Mouse (Mus musculus): ENCODE measurements around the gene Pik3ap1.

Gene Pik3ap1

DNA sequence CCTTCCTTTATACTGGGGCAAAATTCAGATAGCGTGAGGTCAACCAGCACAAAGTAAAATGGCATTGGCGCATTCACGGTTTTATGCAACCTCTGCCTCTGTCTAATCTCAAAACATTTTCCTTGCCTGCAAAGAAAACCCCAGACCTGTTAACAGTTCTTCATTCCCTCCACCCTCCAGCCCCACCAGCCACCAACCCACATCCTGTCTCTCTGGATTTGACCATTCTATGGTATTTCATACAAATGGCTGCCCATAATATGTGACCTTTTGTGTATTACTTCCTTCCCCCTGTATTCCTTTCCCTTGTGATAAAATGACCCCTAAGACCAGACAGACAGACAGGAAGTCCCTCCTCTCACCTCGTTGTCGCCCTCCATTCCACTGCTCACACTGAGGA lies 102.2 kb downstream of the Pik3ap1 start:
- no peak for DNase-seq (ENCODE audit: low read depth in 2 of 2, low spot score in 2 of 2)

DNA sequence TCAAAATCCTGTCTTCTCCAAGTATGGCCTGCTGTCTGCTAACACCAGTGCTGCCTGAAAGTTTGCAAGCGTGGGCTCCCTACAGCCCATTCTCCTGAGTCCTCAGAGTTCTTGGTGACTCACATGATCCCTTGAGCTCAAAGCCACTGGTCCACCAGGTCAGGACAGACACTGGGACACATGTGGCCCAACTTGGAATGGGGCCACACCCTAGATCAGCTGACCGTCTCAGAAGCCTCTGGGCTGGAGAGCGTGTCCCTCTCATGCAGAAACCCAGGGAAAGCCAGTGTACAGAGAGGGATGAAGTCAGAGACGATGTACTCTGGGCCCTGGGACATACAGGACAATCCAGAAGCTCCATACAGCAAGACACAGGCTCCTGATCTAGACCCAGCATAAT lies 102.7 kb downstream of the Pik3ap1 start:
- DNase-seq (ENCODE audit: low read depth in 2 of 2, low spot score in 2 of 2), result no peak

DNA sequence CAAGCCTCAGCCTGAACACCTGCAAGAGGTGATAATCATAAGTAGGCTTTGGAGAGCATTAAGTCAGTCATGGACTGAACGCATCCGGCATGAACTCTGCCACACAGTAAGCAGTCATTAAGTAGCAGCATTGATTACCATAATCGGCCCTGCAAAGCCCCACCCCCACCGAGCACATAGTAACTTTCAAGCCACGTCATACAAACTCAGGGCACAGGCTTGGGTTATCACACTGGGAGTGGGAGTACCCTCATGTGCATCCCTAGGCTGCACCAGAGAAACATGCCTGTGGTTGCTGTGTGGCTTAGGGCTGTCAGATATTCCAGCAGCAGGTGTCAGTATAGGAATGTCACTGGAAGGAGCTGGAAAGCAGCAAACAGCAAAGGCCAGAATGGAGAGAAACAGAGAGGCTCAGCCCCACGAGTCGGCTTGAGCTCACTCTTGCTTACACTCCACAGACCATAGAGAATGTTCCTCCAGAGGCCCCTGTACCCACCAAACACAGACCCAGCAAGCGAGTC lies 105.1 kb downstream of the Pik3ap1 start:
- no peak for DNase-seq (ENCODE audit: low read depth in 2 of 2, low spot score in 2 of 2)

DNA sequence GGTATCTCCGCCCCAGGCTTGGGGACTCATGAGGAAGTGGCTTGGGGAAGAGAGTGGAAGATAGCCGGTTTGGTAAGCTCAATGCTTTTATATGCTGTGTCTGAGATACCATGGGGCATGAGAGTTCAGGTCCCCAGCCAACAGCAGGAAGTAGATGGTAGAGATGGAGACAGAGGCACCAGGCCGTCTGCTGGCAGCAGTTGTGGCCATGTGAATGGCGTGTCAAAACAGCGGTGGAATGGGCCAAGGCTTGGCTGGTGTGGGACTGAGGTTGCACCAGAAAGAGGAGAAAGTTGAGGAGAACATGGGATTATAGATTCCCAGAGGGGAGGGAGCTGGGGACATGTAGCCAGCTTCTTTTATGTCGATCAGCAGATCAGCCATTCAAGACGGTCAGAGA lies 106.3 kb downstream of the Pik3ap1 start:
- DNase-seq (ENCODE audit: low read depth in 2 of 2, low spot score in 2 of 2), result no peak

DNA sequence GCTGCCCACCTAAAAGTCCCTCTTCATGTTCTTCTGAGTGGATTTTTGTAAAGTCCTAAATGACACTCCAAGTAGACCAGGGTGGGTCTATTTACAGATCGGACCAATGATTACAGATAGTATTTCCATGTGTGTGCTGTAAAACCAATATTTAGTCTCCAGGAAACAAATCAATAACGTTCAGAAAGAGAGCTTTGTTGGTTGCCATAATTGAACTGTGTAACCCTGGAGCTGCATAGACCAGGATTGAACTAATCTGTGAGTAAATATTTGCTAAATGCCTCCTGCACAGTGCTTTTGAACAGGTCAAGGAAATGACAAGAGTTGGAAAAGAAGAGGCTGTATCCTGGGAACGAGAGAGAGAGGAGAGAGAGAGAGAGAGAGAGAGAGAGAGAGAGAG lies 109.3 kb downstream of the Pik3ap1 start:
- DNase-seq (ENCODE audit: low read depth in 2 of 2, low spot score in 2 of 2), result no peak

DNA sequence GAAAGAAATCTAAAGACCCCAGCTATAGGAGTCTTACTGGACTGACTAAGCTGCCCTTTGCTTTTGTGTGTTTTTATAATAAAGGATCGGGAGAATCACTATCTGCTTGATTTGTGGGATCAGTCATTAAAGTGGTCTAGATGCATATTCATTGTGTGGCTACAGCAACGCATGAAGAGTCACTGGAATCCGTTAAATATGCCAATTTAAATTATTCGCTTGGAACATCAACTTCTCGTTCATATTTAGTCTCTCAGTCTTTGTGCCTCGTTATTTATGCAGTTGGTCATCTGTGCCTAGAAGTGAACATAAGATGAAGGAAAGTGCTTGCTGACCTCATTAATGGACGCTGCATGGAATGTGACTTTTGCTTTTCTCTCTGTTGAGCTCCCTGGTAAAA lies 114.0 kb downstream of the Pik3ap1 start:
- DNase-seq (ENCODE audit: low read depth in 2 of 2, low spot score in 2 of 2), result no peak

DNA sequence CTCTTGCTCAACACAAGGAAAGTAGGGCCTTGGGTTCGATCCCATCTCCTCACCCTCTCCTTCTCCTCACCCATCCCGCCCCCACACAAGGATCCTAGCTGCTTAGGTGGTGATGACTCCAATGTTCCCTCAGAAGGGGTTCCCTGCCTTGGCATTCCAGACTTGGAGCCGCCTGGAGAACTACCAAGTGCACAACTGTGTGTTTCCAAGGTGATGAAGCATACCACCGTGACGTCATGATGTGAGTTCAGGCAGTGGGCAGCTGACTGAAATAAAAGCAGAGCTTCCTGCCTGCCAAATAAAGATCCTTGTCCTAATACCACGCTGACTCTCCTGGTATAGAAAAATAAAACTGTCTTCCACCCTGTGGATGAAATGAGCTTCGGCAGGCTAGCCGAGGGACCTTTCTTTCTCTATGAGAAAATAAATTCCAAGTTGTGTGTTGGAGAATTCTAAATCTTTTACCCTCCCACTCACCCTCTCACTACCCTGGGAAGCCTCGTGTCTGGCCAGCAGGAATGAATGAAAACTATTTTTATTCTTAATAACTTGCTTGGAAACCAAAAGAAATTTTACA lies 114.7 kb downstream of the Pik3ap1 start:
- no peak for DNase-seq (ENCODE audit: low read depth in 2 of 2, low spot score in 2 of 2)

DNA sequence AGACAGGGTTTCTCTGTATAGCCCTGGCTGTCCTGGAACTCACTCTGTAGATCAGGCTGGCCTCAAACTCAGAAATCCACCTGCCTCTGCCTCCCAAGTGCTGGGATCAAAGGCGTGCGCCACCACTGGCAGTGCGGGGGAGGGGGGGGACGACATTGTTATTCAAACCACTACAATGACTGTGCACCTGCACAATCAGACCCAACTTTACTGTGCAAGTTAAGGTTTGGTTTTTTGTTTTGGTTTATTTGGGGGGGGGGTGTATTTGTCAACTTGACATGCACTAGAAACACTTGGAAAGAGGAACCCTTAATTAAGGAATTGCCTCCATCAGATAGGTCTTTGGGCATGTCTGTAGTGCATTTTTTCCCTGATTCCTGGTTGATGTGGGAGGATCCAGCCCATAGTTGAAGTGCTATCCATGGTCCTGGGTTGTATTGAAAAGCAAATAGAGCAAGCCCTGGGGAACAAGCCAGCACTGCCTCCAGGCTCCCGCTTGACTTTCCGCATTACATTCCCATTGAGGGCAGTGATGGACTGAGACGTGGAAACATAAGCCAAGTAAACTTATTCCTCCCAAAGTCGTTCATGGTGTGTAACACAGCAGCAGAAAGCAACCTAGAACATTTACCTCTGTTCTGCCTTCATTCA lies 118.5 kb downstream of the Pik3ap1 start:
- no peak for DNase-seq (ENCODE audit: low read depth in 2 of 2, low spot score in 2 of 2)

DNA sequence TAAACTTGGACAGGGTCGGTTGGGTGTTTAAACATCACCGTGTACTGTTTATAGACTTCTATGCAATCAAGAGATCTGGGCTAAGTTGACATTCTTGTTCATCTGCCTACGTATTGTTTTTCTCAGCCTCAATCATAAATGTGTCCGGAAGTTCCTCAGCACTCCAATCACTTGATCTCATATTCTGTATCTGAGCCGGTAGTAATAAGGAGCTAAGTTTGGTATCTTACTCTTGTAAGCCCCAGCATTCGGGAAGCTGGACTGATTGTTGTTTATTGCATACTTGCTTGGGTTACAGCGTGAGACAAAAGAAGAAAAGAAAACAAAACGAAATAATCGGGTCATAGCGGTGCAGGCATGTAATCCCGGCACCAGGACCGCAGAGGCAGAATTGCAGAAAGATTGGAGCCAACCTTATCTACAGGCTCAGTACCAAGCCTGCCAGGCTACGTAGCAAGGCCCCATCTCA lies 120.5 kb downstream of the Pik3ap1 start:
- DNase-seq (ENCODE audit: low read depth in 2 of 2, low spot score in 2 of 2), result peak in 1 of 2 experiments; percentile 21

DNA sequence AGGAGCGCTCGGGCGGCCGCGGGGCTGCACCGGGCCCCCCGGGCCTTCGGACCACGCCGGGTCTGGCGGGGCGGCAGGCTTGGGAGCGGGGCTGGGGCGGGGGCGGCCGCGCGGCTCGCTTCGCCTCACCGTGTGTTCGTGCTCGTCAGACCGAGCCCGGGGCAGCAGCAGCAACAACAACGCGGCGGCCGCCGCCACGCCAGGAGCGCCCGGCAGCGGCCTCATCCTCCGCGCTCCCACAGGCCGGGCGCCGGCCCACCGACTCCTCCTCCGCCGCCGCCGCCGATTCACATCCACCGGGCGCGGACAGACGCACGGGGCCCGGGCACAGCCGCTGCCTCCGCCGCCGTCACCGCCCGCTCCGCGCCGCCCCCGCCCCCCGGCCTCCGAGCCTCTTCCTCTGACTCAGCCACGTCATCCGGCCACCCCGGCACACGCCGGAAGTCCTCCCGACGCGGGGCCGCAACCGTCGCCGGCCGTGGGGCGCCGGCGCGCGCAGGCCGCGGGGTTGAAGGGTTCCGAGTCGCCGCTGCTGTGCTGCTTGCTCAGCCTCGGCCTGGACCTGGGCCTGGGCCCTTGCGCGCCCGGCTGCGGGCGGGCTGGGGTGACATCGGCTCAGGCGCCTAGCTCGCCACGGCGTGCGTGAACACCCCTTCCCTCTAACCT lies 121.1 kb downstream of the Pik3ap1 start, which contains the start of gene Tm9sf3:
TSS of gene Tm9sf3 (minus strand) at position 368 of the 666 bp plus-strand sequence.
- peak; percentile 79 to 81 for DNase-seq (ENCODE audit: low read depth in 2 of 2, low spot score in 2 of 2)

DNA sequence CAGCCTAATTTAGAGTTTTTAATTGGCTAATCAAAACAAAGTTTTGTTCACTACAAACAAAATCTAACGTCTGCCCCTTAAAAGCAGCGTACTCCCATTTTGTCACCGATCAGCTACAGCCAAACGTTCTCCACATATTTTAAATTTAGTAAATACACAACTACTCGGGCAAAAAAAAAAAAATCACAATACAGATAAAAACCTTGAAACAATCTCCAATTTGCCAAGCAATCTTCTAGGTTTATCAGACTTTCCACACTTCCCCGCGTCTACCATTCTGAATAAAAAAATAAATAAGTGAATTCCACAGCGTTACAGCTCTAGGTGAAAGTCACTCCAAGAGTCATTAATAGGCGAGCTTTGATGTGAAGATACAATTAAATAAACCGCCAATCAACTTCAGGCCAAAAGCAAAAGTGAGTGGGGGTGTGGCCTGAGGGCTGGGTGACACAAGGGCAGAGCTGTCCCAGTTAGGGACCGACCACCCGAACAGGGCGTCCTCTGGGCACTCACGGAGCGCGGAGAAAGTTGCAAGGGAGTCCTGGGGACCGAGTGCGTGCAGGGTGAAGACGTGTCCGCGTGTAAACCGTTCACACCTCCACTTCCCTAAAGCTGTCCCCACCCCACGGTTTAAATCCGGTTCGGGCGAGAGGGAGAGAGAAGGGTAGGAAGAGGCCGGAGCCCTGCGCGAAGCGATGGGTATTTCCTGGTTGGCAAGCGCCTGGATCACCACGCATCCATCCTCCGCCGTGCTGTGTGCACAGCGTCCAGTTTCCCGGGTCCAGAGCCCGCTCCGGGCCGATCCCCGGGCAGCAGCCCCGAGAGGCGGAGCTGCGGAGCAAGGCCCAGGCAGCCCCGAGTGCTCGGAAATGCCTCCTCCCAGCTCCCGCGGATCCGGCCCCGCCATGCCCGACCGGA lies 121.9 kb downstream of the Pik3ap1 start:
- peak; percentile 47 to 50 for DNase-seq (ENCODE audit: low read depth in 2 of 2, low spot score in 2 of 2)

DNA sequence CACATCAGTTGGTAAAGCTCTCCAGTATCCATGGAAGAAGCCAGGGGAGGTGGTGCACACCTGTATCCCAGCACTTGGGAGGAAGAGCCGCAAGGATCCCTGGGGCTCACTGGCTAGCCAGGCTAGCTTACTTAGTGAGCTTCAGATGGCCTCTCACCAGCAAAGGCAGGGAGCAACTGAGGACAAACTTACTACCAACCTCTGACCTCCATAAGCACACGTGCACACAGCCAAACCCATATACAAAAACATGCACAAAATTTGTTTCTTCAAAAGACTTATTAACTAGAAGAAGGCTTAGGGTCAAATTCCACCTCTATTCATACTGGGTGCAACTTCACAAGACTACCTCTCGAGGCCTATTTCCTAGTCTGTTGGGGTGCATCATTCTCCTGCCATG lies 124.2 kb downstream of the Pik3ap1 start:
- no peak for DNase-seq (ENCODE audit: low read depth in 2 of 2, low spot score in 2 of 2)

DNA sequence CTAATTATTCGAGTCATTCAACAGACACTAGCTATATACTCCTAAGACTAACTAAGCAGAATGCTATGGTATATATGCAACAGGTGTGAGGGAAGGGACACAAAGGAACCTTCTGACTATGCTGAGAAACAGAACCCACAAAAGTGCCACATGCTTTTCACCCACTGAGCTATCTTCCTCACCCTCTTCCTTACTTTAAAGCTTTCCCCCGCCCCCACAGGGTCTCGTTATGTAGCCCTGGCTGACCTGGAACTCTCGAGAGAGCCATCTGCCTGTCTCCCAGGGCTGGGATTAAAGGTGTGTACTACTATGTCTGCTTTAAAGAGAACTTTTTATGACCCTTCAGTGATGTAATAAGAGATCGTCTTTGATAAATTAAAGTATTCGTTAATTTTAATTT lies 125.6 kb downstream of the Pik3ap1 start:
- DNase-seq (ENCODE audit: low read depth in 2 of 2, low spot score in 2 of 2), result no peak

DNA sequence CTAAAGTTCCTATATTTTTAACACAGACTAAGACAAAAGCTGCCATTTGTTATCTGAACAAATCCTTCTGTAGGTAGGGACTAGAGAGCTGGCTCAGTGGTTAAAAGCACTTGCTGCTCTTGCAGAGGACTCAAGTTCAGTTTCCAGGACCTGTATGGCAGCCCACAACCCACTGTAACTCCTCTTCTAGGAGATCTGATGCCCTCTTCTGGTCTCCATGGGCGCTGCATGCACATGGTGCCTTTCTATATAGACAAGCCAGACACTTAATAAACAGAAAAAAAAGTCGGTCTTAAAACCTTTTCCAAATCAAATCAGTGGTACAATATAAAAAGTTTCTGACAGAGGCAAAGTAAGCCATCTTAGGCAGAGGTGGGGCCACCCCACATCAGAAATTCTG lies 126.2 kb downstream of the Pik3ap1 start:
- peak; percentile 43 to 70 for DNase-seq (ENCODE audit: low read depth in 2 of 2, low spot score in 2 of 2)

DNA sequence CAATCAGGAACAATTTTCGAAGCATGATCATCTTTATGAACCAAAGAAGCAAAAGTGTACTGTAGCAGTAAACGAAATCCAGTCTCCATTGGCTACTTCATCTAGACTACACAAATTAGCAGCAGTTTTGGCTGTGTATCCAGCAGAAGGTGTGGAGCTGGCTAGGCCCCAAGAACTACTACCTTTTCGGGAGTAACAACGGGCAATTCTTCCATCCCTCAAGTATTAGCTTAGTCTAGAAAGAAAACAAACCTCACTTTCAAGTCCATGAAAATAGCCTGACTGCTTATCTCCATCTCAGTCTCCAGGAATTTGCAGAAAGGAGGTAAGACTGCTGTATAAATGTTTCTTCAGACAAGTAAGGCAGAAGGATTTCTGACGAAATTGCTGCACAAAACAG lies 130.3 kb downstream of the Pik3ap1 start:
- DNase-seq (ENCODE audit: low read depth in 2 of 2, low spot score in 2 of 2), result no peak

DNA sequence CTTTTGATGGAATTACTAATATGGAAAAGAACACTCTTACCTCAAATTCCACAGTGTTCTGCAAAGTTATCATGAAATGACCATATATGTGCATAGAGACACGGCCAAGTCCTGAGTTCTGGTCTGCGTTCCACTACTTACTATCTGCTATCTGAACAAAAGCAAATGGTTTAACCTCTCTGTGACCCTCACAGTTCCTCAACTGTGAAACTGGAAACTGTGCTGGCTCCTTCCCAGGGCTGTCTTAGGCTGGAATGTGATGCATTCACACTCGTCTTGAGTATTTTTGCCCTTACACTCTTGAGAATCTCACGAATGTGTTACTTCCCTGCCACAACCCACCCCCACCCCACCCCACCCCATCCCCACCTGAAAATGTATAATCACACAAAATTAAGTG lies 135.9 kb downstream of the Pik3ap1 start:
- DNase-seq (ENCODE audit: low read depth in 2 of 2, low spot score in 2 of 2), result no peak

DNA sequence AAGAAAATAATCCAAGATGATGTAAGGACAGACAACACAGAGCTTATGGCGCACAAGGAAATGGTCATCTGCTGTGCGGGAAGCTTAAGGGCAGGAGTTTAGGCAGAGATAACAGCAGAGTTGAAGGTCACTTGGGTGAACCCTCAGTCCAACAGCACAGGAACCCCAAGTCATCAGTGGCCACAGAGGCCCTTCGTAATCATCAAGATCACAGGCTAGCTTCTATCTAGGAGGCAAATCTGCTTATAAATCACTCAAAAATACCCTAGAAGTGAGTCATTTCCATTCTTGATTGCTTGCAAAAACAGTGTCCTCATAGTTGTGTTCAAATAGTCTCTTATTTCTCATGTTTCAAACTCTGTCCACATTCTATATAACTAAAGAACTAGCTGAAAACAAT lies 136.6 kb downstream of the Pik3ap1 start:
- no peak for DNase-seq (ENCODE audit: low read depth in 2 of 2, low spot score in 2 of 2)

DNA sequence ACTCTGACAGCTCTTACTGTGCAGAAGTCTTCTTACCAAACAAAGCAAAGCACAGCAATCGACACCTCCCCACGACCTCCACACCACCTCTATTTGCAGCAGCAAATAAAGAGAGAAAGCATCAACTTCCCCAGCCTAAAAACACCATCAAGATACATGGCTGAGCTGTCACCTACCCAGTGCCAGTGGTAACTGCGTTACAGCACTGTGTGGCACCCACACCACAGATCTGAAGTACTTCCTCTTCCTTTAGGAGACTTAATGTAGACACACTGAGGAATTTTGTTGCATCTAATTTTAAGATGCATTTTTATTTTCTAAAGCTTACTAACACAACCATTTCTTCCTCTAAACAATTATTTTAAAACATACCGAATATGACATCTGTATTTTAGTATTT lies 138.6 kb downstream of the Pik3ap1 start:
- DNase-seq (ENCODE audit: low read depth in 2 of 2, low spot score in 2 of 2), result no peak

DNA sequence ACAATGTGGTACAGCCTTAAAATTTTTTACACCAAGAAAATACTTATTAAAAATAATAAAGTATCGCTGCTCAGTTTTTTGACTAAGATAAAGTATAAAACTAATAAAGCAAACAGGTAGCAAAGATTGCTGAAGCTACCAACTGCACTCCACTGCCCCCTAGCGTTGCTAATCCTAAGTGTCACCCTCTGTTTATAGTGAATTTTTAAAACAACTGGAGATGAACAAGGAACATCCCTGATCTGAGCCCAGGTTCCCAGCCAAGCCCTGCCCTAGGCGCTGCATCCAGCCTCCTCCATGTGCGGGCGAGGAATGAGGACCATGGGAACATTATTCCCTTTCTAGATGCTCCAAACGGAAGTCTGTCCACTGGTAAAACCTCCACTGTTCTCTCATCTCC lies 140.3 kb downstream of the Pik3ap1 start:
- peak in 1 of 2 experiments; percentile 40 for DNase-seq (ENCODE audit: low read depth in 2 of 2, low spot score in 2 of 2)

DNA sequence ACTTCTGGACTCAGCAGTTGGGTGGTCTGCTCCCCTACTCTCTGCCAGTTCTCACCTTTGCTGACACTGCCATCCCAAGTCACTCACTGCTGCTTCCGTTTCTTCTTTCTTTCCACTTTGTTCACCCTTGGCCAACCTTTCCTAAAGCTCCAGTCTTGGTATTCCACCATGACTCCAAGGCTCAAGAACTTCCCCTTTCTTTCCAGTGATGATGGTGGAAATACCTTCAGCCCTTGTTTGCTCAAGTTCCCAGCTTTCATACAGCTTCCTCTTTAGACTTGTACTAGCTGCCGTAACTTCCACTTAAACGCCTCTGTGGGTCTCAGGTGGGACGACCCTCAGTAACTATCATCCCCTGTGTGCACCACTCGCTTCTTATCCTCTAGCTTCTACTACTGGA lies 142.9 kb downstream of the Pik3ap1 start:
- no peak for DNase-seq (ENCODE audit: low read depth in 2 of 2, low spot score in 2 of 2)

DNA sequence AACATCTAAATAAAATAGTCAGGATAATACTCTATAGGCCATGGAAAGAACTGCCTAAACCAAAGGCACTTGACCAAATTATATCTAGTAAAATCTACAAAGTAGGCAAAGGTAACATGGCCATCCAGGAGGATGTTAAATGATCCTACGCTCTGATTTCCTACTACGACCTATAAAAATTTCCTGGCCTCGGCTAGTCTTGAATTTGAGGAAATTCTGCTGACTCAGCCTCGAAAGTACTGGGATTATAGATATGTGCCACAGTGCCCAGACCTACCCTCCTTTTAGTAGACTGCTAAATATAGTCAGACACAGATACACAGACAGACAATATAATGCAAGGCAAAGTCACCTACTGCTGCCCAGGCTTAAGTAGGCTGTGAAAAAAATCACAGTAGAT lies 151.2 kb downstream of the Pik3ap1 start:
- no peak for DNase-seq (ENCODE audit: low read depth in 2 of 2, low spot score in 2 of 2)
